Mouse (Mus musculus) heart, adult 2 months (tissue): ENCODE results near the gene Padi2.

ENCODE experiments used
- CTCF ChIP-seq: fragments of 200-600 bp; IDR thresholded peaks from 2 replicates; pipeline ENCODE4 v1.8.1; 2022; ENCODE audit warnings: antibody characterized with exemption, mild to moderate bottlenecking, moderate library complexity
- POLR2A ChIP-seq: fragments of 200-500 bp; IDR thresholded peaks from 2 replicates; pipeline ENCODE4 v1.6.1; 2011; ENCODE audit warnings: mild to moderate bottlenecking, low read depth, low read length, control low read depth; ENCODE audit not compliant: insufficient read depth

DNA sequence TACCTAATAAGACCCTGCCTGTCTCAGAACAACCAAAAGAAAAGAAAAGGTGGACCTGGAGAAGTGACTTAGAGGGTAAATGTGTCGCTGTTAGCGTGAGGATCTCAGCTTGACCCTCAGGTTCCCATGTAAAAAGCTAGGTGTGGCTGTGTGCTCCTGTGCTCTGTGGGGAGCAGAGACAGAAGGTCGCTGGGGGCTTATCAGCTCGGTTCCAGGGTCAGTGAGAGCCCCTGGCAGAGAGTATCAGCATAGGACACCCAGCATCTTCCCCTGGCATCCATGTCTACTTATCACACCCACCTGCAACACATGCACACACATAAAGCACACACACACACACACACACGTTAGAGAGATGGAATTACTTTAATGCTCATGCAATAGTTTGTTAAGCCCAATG is 2.5 kb downstream of the Padi2 start:
- TF ChIP-seq CTCF = no peak
- TF ChIP-seq POLR2A = no peak
